Mouse (Mus musculus) testis, postnatal 14 days (tissue): ENCODE data around the gene Hist1h3b.

Experiments
- DNase-seq: peaks from one replicate; pipeline ENCODE4 v3.0.0; 2021; ENCODE audit warnings: low spot score

The Hist1h3b gene

DNA sequence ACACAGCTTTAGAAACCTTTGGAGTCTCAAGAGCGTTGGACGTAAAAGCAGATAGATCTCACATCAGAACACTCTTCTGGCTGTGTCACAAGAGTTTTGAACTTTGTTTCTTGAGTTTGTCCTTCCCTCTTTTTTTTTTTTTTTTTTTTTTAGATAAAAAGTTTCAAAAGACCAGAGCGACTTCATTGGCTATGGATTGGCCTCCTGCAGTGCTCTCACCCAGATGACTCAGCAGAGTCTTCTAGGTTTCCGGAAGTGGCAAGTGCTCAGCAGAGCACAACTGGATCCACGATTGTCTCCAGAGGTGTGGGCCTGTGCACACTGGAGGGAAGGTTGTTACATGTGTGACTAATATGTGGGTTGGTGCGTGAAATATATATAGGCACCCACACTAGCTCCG, 26.3 kb downstream of the Hist1h3b start:
- DNase-seq, result no peak

DNA sequence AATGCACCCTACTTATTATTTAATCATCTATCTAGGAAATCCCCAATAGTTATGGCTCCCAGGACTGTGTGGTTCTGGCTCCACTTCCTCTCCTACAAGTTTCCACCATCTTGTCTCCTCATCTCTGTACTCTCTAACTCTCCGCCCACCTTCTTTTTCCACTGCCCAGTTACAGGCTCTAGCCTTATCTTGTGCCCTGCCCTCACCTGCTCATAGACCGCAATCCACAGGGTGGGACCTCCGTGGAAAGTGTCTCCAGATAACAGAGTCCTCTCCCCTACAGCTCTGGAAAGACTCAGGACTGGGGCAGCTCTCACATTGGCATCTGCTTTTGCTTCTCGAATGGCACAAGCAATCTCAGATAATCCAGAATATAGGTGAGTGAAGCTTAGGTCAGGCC, 27.0 kb downstream of the Hist1h3b start:
- DNase-seq, result no peak

- DNase-seq, result no peak
These were observed 40.5 kb downstream of the Hist1h3b start for GRCm38 (mm10) chr13:23792520-23792919.

- DNase-seq, result no peak
These were observed 47.3 kb downstream of the Hist1h3b start for GRCm38 (mm10) chr13:23799405-23799804.
